Mouse (Mus musculus): ENCODE measurements around the gene Gm9913.

The Gm9913 gene

DNA sequence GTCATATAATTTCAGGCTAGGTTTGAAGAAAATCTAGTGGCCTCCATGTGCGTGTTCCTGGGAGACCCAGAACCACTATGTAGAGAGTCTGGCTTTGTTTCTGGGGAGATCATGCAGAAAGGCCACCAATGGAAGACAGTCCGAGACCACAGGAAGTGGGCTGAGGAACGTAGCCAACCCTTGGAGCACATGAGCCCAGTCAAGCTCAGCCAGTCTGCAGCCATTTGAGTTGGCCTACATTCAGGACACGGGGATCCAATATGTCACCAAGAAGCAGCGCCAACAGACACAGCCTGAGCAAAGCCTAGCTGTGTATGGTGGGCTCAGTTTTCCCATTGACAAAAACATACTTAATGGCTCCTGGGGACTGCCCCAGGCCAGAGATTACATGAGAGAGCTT lies 8.2 kb upstream of the Gm9913 start:
- no peak for DNase-seq (ENCODE audit: low spot score)

GRCm38 (mm10) chr2:125498216-125498615 lies 6.7 kb upstream of the Gm9913 start:
- no peak for DNase-seq (ENCODE audit: low spot score)

DNA sequence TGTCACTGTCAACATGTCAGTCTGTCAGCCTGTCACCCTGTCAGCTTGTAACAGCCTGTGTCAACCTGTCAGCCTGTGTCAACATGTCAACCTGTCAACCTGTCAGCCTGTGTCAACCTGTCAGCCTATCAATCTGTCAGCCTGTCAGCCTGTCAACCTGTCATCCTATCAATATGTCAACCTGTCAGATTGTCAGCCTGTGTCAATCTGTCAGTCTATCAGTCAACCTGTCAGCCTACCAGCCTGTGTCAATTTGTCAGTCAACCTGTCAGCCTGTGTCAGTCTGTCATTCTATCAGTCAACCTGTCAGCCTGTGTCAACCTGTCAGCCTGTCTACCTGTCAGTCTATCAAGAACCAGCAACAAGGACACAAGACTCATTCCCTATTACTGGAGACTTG lies 3.4 kb upstream of the Gm9913 start:
- no peak for DNase-seq (ENCODE audit: low spot score)

DNA sequence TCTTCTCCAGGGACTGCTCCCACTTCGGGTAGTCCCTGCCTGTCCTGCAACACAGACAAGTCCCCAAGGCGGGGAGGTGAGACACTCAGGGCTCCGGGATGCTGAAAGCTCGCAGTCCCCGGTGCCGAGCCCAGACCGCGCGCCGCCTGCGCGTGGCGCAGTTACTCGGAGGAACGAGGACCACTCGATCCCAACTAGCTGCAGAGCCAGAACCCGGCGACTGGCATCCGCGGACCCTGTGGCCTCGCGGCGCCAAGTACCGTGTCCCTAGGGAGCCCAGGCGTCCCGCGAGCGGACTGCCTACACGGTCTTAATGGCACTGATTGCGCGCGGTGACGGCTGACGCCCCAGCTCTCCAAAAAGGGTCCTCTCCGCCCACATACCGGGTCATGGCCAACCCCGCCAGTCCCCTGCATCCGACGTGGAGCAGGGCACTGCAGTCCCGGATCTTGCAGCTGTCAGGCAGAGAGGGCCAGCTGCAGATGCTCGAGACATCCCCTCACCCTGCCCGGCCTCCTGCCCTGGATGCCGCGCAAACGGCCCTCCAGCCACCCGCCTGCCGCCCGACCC lies 942 bp downstream of the Gm9913 start:
- peak; percentile 35 for DNase-seq (ENCODE audit: low spot score)

DNA sequence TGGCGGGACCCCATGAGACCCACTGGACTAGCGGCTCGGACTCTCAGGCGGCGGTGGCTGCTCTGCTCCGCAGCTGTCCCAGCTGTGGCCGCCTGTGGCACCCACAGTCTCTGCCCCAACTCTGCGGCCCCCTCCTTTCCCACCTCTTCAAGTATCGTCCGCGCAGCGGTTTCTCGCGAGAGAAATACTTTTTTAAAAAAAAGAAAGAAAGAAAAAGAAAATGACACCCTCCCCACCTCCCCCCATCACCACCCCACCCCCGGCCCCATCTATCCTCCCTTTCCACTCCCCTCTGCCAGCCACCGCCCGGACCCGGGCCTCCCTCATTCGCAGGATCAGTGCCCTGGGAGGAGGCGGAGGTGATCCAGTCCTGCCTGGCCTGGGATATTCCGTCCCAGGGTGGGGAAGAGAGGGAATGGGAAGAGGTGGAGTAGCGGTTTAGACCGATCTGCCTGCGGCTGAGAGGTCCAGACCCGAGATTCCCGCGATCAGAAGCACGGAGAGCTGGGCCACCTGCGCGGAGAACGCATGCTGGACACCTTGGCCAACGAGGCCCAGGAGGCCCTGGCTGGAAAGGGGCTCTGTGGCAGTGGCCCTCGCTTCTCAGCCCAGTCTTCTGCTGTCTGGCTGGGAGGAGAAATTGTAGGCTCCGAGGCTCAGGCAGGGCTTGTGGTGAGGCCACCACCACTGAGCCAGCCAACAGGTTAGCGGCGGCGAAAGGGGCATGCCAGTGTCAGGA lies 1.6 kb downstream of the Gm9913 start:
- DNase-seq (ENCODE audit: low spot score), result no peak

GRCm38 (mm10) chr2:125507893-125508292 lies 3.0 kb downstream of the Gm9913 start, which contains the start of gene Fbn1:
TSS of gene Fbn1 (minus strand) at chr2:125507993.
- DNase-seq (ENCODE audit: low spot score), result no peak

DNA sequence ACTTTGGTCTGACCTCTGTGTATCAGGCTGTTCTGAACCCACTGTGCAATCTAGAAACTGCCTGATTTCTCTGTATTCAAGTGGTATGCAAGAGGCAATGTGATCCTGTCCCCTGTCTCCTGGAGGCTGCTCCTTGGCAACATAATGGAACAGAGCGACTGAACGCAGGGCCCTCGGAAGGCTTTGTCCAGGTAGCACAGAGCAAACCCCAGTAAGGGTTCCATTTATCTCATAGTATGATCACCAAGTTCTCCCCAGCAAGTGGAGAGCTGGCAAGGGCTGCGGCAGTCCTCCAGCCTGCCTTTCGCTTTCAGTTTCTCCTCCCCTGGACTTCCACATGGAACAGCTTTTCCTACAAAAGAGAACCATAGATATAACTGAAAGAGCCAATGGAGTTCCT lies 3.5 kb downstream of the Gm9913 start:
- no peak for DNase-seq (ENCODE audit: low spot score)

- DNase-seq (ENCODE audit: low spot score), result no peak
These were observed 5.9 kb downstream of the Gm9913 start for GRCm38 (mm10) chr2:125510752-125511151.

DNA sequence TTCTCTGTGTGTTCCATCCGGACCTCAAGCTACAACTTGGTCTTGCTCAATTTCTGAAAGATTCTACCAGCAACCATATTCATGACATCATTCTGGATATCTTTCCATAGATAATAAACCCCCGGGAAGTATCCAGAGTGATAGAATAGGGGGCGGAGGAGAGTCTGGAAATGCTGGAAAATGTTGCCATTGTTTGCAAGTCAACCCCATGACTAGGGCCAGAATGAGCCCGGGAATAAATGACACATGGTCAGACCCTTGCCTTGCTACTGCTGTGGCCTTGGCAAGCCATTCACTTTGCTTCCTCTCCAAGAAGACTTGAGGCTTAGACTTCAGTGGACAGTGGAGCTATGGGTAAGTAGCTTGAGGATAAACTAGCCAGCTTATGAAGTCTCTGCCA lies 7.0 kb downstream of the Gm9913 start:
- no peak for DNase-seq (ENCODE audit: low spot score)

DNA sequence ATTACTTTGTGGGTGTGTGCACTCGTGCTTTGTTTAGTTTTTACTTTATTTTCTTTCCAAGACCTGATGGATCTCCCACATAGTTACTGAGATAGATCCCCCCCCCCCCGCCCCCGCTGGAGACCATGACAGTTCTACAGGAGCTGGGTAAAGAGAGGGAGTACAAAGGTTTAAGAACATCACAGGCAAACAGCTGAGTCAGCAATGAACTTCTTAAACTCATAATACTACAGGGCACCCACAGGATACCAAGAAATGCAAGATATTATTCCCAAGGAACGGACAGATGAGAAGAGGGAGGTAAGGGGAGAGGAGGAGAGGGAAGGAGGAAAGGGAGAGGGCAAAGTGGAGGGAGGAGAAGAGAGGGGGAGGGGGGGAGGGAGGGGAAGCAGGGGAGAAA lies 7.7 kb downstream of the Gm9913 start:
- no peak for DNase-seq (ENCODE audit: low spot score)

DNA sequence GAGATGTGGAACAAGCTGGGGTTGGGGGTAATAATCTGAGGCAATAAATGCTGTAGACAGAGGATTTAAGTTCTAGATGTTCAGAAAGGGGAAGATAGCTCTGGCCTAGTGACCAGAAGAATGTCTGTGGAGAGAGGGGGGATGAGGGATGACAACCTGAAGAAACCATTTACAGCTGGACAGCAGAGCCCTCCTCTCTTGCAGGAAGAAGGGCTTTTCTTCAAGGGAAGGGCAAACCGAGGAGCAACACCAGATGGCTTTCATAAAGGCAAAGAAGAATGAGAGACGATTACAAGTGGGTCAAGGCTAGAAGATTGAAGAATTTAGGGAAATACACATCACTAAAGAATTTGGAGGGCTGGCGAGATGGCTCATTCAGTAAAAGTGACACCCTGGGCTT lies 9.5 kb downstream of the Gm9913 start:
- no peak for DNase-seq (ENCODE audit: low spot score)

DNA sequence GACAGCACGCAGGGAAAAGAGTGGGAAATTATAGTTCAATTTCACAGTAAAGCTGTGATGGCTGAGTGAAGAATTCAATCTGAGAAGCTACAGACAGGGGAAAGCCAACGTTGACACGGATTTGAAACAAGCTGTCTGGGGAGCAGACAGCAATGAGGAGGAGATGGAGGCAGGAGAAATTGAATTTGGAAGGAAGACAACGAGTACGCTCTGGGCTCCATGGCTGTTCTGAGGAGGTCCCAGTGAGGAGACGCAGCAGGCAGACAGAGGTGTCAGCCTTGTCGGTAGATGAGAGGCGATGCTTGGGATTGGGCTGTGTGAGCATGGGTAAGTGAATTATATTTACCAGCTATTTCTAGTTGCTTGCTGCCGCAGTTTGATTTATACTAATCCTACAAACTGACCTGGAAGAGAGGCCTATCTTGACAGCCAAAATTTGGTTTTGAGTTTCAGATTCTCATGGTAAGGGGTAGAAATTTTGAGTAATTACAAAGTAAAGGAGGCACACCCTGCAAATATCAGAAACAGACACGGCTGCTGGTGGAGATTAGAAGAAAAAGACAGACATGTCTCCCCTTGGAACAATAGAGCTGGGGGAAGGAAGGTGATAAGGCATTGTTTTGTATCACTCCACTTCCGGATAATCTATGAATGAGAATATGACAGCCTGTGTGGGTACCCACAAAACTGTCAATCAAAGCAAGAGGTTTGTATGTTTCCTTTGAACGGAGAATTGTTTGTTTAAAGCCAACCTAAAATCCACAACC lies 10.6 kb downstream of the Gm9913 start:
- no peak for DNase-seq (ENCODE audit: low spot score)

- no peak for DNase-seq (ENCODE audit: low spot score)
These were observed 11.7 kb downstream of the Gm9913 start for GRCm38 (mm10) chr2:125516594-125516993.

DNA sequence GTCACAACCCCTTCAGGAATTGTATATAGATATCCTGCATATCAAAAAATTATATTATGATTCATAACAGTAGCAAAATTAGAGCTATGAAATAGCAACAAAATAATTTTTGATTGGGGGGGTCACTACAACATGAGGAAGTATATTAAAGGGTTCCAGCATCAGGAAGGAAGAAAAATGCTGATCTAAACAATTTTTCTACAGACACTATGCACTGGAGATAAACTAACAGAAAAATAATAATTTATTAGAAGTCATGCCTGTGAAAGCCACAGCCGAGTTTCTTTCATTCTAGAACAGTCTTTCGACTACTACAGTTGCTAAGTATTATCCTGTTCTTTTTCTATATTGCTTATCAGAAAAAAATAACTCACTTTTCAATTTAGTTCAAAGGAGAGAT lies 20.6 kb downstream of the Gm9913 start:
- no peak for DNase-seq (ENCODE audit: low spot score)

DNA sequence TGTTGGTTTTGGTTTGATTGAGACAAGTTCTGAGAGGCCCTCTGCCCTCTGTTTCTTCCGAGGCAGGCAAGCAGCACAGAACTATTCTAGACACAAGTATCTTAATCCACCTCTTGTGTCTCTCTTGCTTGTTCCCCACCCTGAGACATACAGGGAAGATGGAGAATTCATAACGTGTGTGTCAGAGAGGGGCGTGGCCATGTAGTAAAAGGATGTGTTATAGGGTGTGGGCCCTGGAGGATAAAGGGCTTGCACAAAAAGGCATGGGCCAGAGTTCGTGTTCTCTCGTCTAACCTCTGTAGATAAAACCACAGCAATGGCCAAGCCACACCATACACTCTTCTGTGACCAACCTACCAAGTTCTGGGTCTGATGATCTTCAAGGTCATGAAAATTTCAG lies 21.7 kb downstream of the Gm9913 start:
- no peak for DNase-seq (ENCODE audit: low spot score)

DNA sequence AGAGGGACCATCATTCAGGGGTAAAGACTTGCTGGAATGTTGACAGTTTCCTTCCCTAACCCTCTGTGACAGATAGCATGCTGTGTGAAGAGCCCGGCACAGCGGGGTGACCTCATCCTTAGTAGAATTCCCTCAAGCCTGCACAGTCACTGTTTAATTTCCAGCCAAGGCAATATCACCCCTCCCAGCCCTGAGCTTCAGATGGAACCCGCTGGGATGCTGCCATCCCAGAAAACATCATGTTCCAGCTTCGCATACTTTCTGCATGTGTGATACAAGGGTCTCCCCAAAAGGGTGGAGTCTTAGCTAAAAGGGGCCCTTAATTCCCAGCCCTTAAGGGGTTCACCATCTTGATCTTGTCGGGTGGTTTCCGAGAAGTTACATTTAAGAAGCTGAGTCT lies 25.8 kb downstream of the Gm9913 start:
- DNase-seq (ENCODE audit: low spot score), result no peak

DNA sequence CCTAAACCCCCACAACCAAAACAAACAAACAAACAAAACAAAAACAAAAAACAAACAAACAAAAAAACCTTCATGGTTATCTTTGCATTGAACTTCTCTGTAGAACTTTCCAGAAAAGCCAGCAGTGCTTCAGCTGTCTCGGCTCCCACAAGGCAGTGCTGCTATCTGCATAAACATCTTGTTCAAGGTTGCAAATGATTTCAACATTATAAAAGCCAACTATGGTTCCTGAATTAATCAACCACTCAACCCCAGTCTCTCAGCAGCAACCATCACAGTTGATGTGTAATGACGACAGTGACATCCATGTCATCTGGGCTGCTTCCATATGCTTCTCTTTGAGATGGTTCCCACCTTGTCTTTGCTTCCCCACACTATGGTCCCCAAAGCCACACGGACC lies 34.8 kb downstream of the Gm9913 start:
- DNase-seq (ENCODE audit: low spot score), result no peak

DNA sequence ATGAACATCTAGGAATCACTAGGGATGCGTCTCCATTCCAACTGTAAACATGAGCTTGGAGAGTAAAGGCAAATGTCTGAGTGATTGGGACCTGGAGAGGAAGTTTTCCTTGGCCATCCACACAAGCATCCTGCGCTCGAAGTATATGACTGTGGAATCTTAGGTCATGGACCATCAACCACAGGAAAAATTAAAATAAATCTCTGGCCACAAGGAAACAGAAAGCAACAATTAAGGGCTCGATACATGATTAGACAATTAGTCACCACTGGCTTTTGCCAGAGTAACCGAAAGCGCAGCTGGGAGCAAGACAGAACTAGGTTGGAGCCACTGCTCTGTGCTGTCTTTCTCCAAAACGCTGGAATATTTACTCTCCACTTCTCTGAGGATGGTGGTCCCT lies 35.7 kb downstream of the Gm9913 start:
- DNase-seq (ENCODE audit: low spot score), result no peak

DNA sequence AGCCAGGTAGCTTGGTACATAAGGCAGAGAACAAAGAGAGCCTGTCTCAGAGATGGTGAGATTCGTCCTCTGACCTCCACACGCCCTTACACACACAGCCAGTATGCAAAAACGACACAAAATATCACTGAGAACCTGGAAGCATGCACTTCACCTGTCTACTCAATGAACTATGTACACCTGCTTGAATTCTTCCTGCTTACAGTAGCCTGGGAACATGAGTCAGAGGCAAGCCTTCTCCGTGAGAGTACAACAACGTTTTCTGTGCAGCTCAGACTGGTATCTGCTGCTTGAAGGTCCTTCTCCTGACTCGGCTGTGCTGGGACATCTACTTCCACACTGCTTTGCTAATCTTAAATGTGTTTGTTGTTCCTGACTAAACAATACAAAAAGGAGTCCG lies 36.6 kb downstream of the Gm9913 start:
- DNase-seq (ENCODE audit: low spot score), result no peak

- no peak for DNase-seq (ENCODE audit: low spot score)
These were observed 38.8 kb downstream of the Gm9913 start for GRCm38 (mm10) chr2:125543646-125544045.

- DNase-seq (ENCODE audit: low spot score), result no peak
These were observed 40.1 kb downstream of the Gm9913 start for GRCm38 (mm10) chr2:125544986-125545385.

DNA sequence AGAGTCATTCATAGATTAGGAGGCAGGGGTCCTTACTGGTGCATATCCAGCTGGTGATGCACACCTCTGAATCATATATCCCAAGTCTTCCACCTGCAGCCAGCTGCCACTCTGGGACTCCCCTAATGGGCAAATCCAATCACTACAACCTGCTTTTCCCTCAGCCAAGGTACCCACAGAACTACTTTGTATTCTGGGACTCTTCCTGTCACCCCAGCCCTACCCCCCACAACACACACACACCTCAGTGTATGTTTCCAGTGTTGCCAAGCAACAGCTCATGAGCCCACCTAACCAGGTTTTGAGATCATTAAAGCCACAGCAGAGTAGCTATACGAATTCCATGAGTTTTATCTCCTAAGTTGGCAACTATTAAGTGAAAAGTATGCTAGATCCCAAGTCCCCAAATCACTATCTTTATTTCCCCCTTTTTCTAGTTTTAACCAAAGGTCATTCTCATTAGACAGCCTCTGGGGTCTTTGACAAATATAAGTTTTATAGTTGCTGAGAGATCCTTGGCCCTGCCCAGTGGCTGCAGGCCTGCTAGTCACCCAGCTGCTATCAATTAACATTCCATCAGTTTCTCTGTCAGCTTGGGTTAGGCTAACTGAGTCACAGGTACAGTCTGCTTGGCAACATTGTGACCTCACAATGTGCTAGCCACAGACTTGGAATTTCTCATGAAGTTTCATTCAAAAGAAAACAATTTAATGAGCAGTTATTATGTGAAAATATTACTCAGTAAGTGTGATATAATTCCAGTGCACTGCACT lies 44.1 kb downstream of the Gm9913 start:
- DNase-seq (ENCODE audit: low spot score), result no peak

DNA sequence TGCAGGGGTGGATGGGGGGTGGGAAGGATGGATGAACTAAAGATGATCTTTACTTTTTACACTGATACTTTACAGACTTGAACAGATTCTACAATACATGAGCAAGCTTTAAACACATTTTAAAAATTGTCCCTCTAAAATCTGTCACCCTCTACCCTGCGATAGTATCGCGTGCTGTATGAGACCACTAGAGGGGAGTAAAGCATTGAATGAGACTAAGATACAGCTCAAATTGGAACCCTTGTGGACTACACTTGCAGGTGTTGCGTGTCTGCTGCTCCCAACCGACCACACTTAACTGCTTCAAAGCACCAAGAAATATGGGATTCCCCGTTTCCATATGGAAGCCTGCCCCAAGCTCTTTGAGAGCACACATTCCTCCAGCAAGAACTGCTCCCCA lies 50.9 kb downstream of the Gm9913 start:
- no peak for DNase-seq (ENCODE audit: low spot score)
